Mouse (Mus musculus): ENCODE data around the gene Rasl10a.
"Not testable (repeated sequence)": the region's sequence is repeated elsewhere in the genome, so short reads cannot be mapped to it uniquely, and the experiment has no call there.

Gene Rasl10a

GRCm38 (mm10) chr11:5076843-5077242 is 18.9 kb downstream of the Rasl10a start:
- not testable (repeated sequence) for DNase-seq

GRCm38 (mm10) chr11:5089147-5089546 is 31.2 kb downstream of the Rasl10a start:
- no peak for DNase-seq

- peak in 1 of 2 experiments; percentile 47 for DNase-seq
These were observed 33.8 kb downstream of the Rasl10a start for GRCm38 (mm10) chr11:5091706-5092105.

GRCm38 (mm10) chr11:5095877-5096276 is 37.9 kb downstream of the Rasl10a start:
- DNase-seq, result no peak

- DNase-seq, result no peak
These were observed 38.6 kb downstream of the Rasl10a start for GRCm38 (mm10) chr11:5096480-5097020.

GRCm38 (mm10) chr11:5098035-5098735 is 40.3 kb downstream of the Rasl10a start:
- DNase-seq, result peak; percentile 47 to 64

- DNase-seq, result peak; percentile 98
These were observed 41.0 kb downstream of the Rasl10a start, which contains the start of the genes Rhbdd3 and Ewsr1 for GRCm38 (mm10) chr11:5098736-5099542. Gene Rhbdd3, plus strand, starts transcription at chr11:5098926. Gene Ewsr1, minus strand, starts transcription at chr11:5099266.

- DNase-seq, result peak; percentile 89 to 93
These were observed 41.8 kb downstream of the Rasl10a start for GRCm38 (mm10) chr11:5099576-5100183.

- peak in 1 of 2 experiments; percentile 40 for DNase-seq
These were observed 42.4 kb downstream of the Rasl10a start for GRCm38 (mm10) chr11:5100283-5100682.

GRCm38 (mm10) chr11:5100801-5101200 is 42.9 kb downstream of the Rasl10a start:
- DNase-seq, result peak in 1 of 2 experiments; percentile 52

- no peak for DNase-seq
These were observed 43.7 kb downstream of the Rasl10a start for GRCm38 (mm10) chr11:5101641-5102040.

- DNase-seq, result no peak
These were observed 44.5 kb downstream of the Rasl10a start for GRCm38 (mm10) chr11:5102384-5102783.

- no peak for DNase-seq
These were observed 46.1 kb downstream of the Rasl10a start for GRCm38 (mm10) chr11:5103986-5104509.

GRCm38 (mm10) chr11:5109441-5109840 is 51.5 kb downstream of the Rasl10a start:
- no peak for DNase-seq
